Mouse (Mus musculus) CH12.LX (cell line): Measurements from ENCODE around the gene E030018B13Rik. TPM values are rescaled to one million over a fixed set of nuclear protein-coding genes. Genes with fewer than 3 reads are reported as not detected.

Experiments
- DNase-seq: peaks from one replicate; pipeline ENCODE4 v3.0.0-alpha.2; 2013; ENCODE audit errors: extremely low read depth
- H3K27ac ChIP-seq: 2 replicates; pipeline ENCODE4 v1.5.1; 2012; ENCODE audit warnings: low read depth, mild to moderate bottlenecking, control low read depth, moderate library complexity; ENCODE audit not compliant: insufficient read depth
- H3K27me3 ChIP-seq: replicated peaks from 2 replicates; pipeline ENCODE3; 2012; ENCODE audit warnings: inconsistent platforms
- H3K36me3 ChIP-seq, 2 experiments: replicated peaks in 1 of 2; 2 replicates each; pipeline versions ENCODE3 to v1.6.1; 2012; ENCODE audit warnings: inconsistent platforms in 1 of 2, low read length in 1 of 2, mild to moderate bottlenecking in 1 of 2, mixed read lengths in 1 of 2, moderate library complexity in 1 of 2; ENCODE audit not compliant: control insufficient read depth in 1 of 2, insufficient read depth in 1 of 2
- H3K4me1 ChIP-seq, 2 experiments: 2 replicates each; pipeline ENCODE4 v1.6.1; 2012; ENCODE audit warnings: inconsistent platforms in 1 of 2, moderate library complexity in 1 of 2; ENCODE audit not compliant: insufficient read depth in 2 of 2, control insufficient read depth in 1 of 2
- H3K4me2 ChIP-seq: 2 replicates; pipeline ENCODE4 v1.6.1; 2012; ENCODE audit warnings: low read depth, mild to moderate bottlenecking, control low read depth; ENCODE audit not compliant: poor library complexity, insufficient read depth, severe bottlenecking
- H3K4me3 ChIP-seq, 3 experiments: fragments of 150-350 bp in 1 of 3; sonication (generic) in 1 of 3; replicated peaks in 1 of 3; 2 replicates each; pipeline versions ENCODE3 to v1.5.1; 2011 to 2012; ENCODE audit warnings: low read depth in 2 of 3, low read length in 2 of 3, mild to moderate bottlenecking in 2 of 3, moderate library complexity in 2 of 3, control low read depth in 1 of 3, improper control_type of control experiment in 1 of 3, inconsistent platforms in 1 of 3, mixed read lengths in 1 of 3; ENCODE audit not compliant: poor library complexity in 1 of 3
- H3K79me2 ChIP-seq: replicated peaks from 2 replicates; pipeline ENCODE4 v1.6.1; 2012; ENCODE audit warnings: mild to moderate bottlenecking, moderate library complexity; ENCODE audit not compliant: control insufficient read depth, poor library complexity, insufficient read depth, severe bottlenecking; ENCODE audit errors: extremely low read depth
- H3K9ac ChIP-seq: 2 replicates; pipeline ENCODE4 v1.6.1; 2012; ENCODE audit warnings: low read depth, mild to moderate bottlenecking, control low read depth, moderate library complexity; ENCODE audit not compliant: insufficient read depth
- H3K9me3 ChIP-seq: replicated peaks from 2 replicates; pipeline ENCODE3; 2012; ENCODE audit warnings: low read length, inconsistent platforms, mixed read lengths
- CHD1 ChIP-seq: IDR thresholded peaks from 2 replicates; pipeline ENCODE4 v1.6.1; 2012; ENCODE audit warnings: low read depth, low read length, improper control_type of control experiment, inconsistent platforms
- EP300 ChIP-seq: IDR thresholded peaks from 2 replicates; pipeline ENCODE4 v1.6.1; 2011; ENCODE audit warnings: low read length, improper control_type of control experiment
- GABPA ChIP-seq: IDR thresholded peaks from 2 replicates; pipeline ENCODE4 v1.6.1; 2012; ENCODE audit warnings: low read depth, low read length, improper control_type of control experiment, inconsistent platforms; ENCODE audit not compliant: insufficient replicate concordance
- HCFC1 ChIP-seq: IDR thresholded peaks from 2 replicates; pipeline ENCODE4 v1.6.1; 2012; ENCODE audit warnings: low read depth, mild to moderate bottlenecking, inconsistent platforms, low read length, improper control_type of control experiment
- JUND ChIP-seq: conservative IDR thresholded peaks from 2 replicates; pipeline ENCODE4 v1.6.1; 2011; ENCODE audit warnings: low read depth, low read length, improper control_type of control experiment
- KAT2A ChIP-seq: IDR thresholded peaks from 2 replicates; pipeline ENCODE4 v1.6.1; 2012; ENCODE audit warnings: low read length, improper control_type of control experiment, inconsistent platforms; ENCODE audit not compliant: insufficient replicate concordance
- MAX ChIP-seq: IDR thresholded peaks from 2 replicates; pipeline ENCODE4 v1.6.1; 2011; ENCODE audit warnings: low read length, improper control_type of control experiment
- MXI1 ChIP-seq: IDR thresholded peaks from 2 replicates; pipeline ENCODE4 v1.6.1; 2011; ENCODE audit warnings: mild to moderate bottlenecking, low read depth, low read length, improper control_type of control experiment
- MYC ChIP-seq: IDR thresholded peaks from 2 replicates; pipeline ENCODE4 v1.6.1; 2011; ENCODE audit warnings: low read depth, mild to moderate bottlenecking, improper control_type of control experiment, low read length
- NELFE ChIP-seq: IDR thresholded peaks from 2 replicates; pipeline ENCODE4 v1.6.1; 2011; ENCODE audit warnings: low read depth, low read length, improper control_type of control experiment
- PAX5 ChIP-seq: IDR thresholded peaks from 2 replicates; pipeline ENCODE4 v1.6.1; 2012; ENCODE audit warnings: low read length, inconsistent platforms, mixed read lengths
- POLR2A ChIP-seq: IDR thresholded peaks from 2 replicates; pipeline ENCODE4 v1.6.1; 2011; ENCODE audit warnings: low read depth, mild to moderate bottlenecking, improper control_type of control experiment, low read length
- RAD21 ChIP-seq: IDR thresholded peaks from 2 replicates; pipeline ENCODE4 v1.6.1; 2011; ENCODE audit warnings: low read depth, mild to moderate bottlenecking, low read length, improper control_type of control experiment, moderate library complexity
- SIN3A ChIP-seq: IDR thresholded peaks from 2 replicates; pipeline ENCODE4 v1.6.1; 2012; ENCODE audit warnings: low read length, improper control_type of control experiment, inconsistent platforms
- SMC3 ChIP-seq: IDR thresholded peaks from 2 replicates; pipeline ENCODE4 v1.6.1; 2011; ENCODE audit warnings: low read depth, low read length, improper control_type of control experiment
- TCF12 ChIP-seq: IDR thresholded peaks from 2 replicates; pipeline ENCODE4 v1.6.1; 2014; ENCODE audit warnings: low read depth, mild to moderate bottlenecking, inconsistent platforms, low read length, improper control_type of control experiment
- USF1 ChIP-seq: IDR thresholded peaks from 2 replicates; pipeline ENCODE4 v1.6.1; 2014; ENCODE audit warnings: low read depth, mild to moderate bottlenecking, inconsistent platforms, low read length, improper control_type of control experiment
- USF2 ChIP-seq: conservative IDR thresholded peaks from 2 replicates; pipeline ENCODE4 v1.6.1; 2011; ENCODE audit warnings: low read depth, low read length, improper control_type of control experiment
- ZMIZ1 ChIP-seq: IDR thresholded peaks from 2 replicates; pipeline ENCODE4 v1.6.1; 2012; ENCODE audit warnings: low read depth, mild to moderate bottlenecking, inconsistent platforms, low read length, improper control_type of control experiment
- ZNF384 ChIP-seq: IDR thresholded peaks from 2 replicates; pipeline ENCODE4 v1.6.1; 2012; ENCODE audit warnings: low read depth, low read length, improper control_type of control experiment, inconsistent platforms
- dilution Hi-C: fragments of 300-500 bp; cut with MboI; formaldehyde crosslinking; loops from 2 replicates; pipeline ENCODE4 v1.14.3; 2020; ENCODE audit warnings: low sequenced_read_pairs; ENCODE audit not compliant: extremely low pct_unique_long_range_greater_than_20kb, extremely low pct_ligation_motif_present
- in situ Hi-C: fragments of 300-500 bp; cut with MboI; formaldehyde crosslinking; loops from 3 replicates; pipeline ENCODE4 v1.14.3; 2019; ENCODE audit warnings: low sequenced_read_pairs, low pct_ligation_motif_present, low pct_unique_long_range_greater_than_20kb, mixed read lengths
- polyA plus RNA-seq: library from polyadenylated mRNA; unstranded; fragments of >175 nt; gene quantifications from 2 replicates; pipeline ENCODE4 v1.2.1, GENCODE M21; 2012; ENCODE audit warnings: low read depth; ENCODE audit not compliant: insufficient read length
- total RNA-seq, 2 experiments: library from RNA; depleted of rRNA; stranded (reverse); fragments of 300-350 nt in 1 of 2; fragments of >200 nt in 1 of 2; gene quantifications; 2 replicates each; pipeline ENCODE4 v1.2.3; 2012 to 2014

Gene E030018B13Rik
- total and polyA plus RNA-seq, 3 experiments = not detected

GRCm38 (mm10) chr7:63901942-63902341 is 14.7 kb upstream of the E030018B13Rik start:
- Histone ChIP-seq H3K4me2 (no peak overlapping the region), H3K79me2 (peaks cover 8% of the 10 kb centered on the region; the same call in 1 of the 2 replicates), H3K27ac (no peak overlapping the region), H3K4me3 (no peak overlapping the region), H3K9ac (no peak overlapping the region), H3K36me3 (peaks cover 0 to 17% of the 10 kb centered on the region in 2 experiments), H3K9me3 (no peaks in the 10 kb centered on the region), H3K4me1 (peaks cover 9 to 46% of the 10 kb centered on the region in 2 experiments), H3K27me3 (no peaks in the 10 kb centered on the region)
- in situ Hi-C loops = no loop called here
- no peak for TF ChIP-seq SIN3A
- no peak for TF ChIP-seq CHD1
- no peak for TF ChIP-seq SMC3
- no peak for TF ChIP-seq POLR2A
- no peak for TF ChIP-seq USF1
- TF ChIP-seq HCFC1 = no peak
- TF ChIP-seq MXI1 = no peak
- no peak for TF ChIP-seq NELFE
- no peak for TF ChIP-seq RAD21
- no peak for TF ChIP-seq MYC
- no peak for TF ChIP-seq USF2
- TF ChIP-seq EP300 = no peak
- no peak for TF ChIP-seq TCF12
- TF ChIP-seq ZNF384 = no peak
- no peak for TF ChIP-seq PAX5
- TF ChIP-seq JUND = no peak
- TF ChIP-seq GABPA = no peak
- TF ChIP-seq KAT2A = no peak
- dilution Hi-C loops = no loop called here
- DNase-seq = no peak

GRCm38 (mm10) chr7:63902604-63903210 is 13.9 kb upstream of the E030018B13Rik start:
- H3K4me2 ChIP-seq = no peak overlapping the region
- H3K27ac ChIP-seq = no peak overlapping the region

More at GRCm38 (mm10) chr7:63902604-63903210, 13.9 kb upstream of the E030018B13Rik start:
- peaks cover 0 to 17% of the 10 kb centered on the region in 2 experiments for H3K36me3 ChIP-seq
- dilution Hi-C loops (no loop called here), in situ Hi-C loops (no loop called here)
- TF ChIP-seq MAX = no peak
- TF ChIP-seq ZMIZ1 = no peak
- TF ChIP-seq MXI1 = no peak
- no peak for TF ChIP-seq USF1
- TF ChIP-seq USF2 = no peak
- no peak for TF ChIP-seq ZNF384
- TF ChIP-seq KAT2A = no peak
- H3K4me3 ChIP-seq = no peak overlapping the region
- no peak overlapping the region for H3K9ac ChIP-seq
- no peaks in the 10 kb centered on the region for H3K9me3 ChIP-seq
- no peaks in the 10 kb centered on the region for H3K27me3 ChIP-seq
- no peak for DNase-seq
- H3K4me1 ChIP-seq = peaks cover 9 to 38% of the 10 kb centered on the region in 2 experiments
- H3K79me2 ChIP-seq = peaks cover 8% of the 10 kb centered on the region; the same call in 1 of the 2 replicates
